Mouse (Mus musculus) stomach, postnatal 0 days (tissue): ENCODE data around the gene Hhip. TPM values are rescaled to one million over a fixed set of nuclear protein-coding genes. Genes with fewer than 3 reads are reported as not detected.

Experiments used
- ATAC-seq: fragments of 200-750 bp; cut with Nextera tagmentation; 2 replicates; pipeline ENCODE4 v1.8.0; 2017; ENCODE audit not compliant: low FRiP score, low TSS enrichment
- DNase-seq: peaks from one replicate; pipeline ENCODE4 v3.0.0-alpha.2; 2016; ENCODE audit warnings: low spot score
- H3K27ac ChIP-seq: fragments of 300-500 bp; sonication (generic); replicated peaks from 2 replicates; pipeline ENCODE4 v1.5.1; 2014; ENCODE audit warnings: mild to moderate bottlenecking, control low read depth
- H3K27me3 ChIP-seq: fragments of 300-500 bp; sonication (generic); 2 replicates; pipeline ENCODE4 v1.6.1; 2014; ENCODE audit warnings: low read length; ENCODE audit not compliant: control insufficient read depth, insufficient read depth
- H3K36me3 ChIP-seq: fragments of 300-500 bp; sonication (generic); 2 replicates; pipeline ENCODE4 v1.6.1; 2014; ENCODE audit warnings: low read length, mixed read lengths; ENCODE audit not compliant: control insufficient read depth, insufficient read depth
- H3K4me1 ChIP-seq: fragments of 300-500 bp; sonication (generic); replicated peaks from 2 replicates; pipeline ENCODE4 v1.6.1; 2014; ENCODE audit warnings: antibody characterized with exemption; ENCODE audit not compliant: control insufficient read depth, insufficient read depth
- H3K4me2 ChIP-seq: fragments of 300-500 bp; sonication (generic); replicated peaks from 2 replicates; pipeline ENCODE4 v1.6.1; 2014; ENCODE audit warnings: low read depth, mild to moderate bottlenecking, control low read depth, moderate library complexity
- H3K4me3 ChIP-seq: fragments of 300-500 bp; sonication (generic); 2 replicates; pipeline ENCODE4 v1.5.1; 2014; ENCODE audit warnings: low read depth, low read length, control low read depth
- H3K9ac ChIP-seq: fragments of 300-500 bp; sonication (generic); 2 replicates; pipeline ENCODE4 v1.6.1; 2014; ENCODE audit warnings: mild to moderate bottlenecking, low read length, control low read depth, mixed read lengths
- H3K9me3 ChIP-seq: fragments of 300-500 bp; sonication (generic); 2 replicates; pipeline ENCODE4 v1.6.1; 2016; ENCODE audit warnings: low read length; ENCODE audit not compliant: control insufficient read depth
- CTCF ChIP-seq: IDR thresholded peaks from 2 replicates; pipeline ENCODE4 v1.5.1; 2016; ENCODE audit warnings: antibody characterized with exemption, low read depth, mild to moderate bottlenecking, moderate library complexity
- EP300 ChIP-seq: optimal IDR thresholded peaks from 2 replicates; pipeline ENCODE3; 2016; ENCODE audit warnings: antibody characterized with exemption
- WGBS: fragments of 180-500 bp; shearing (Covaris S2); extraction: QIAGEN DNeasy Blood & Tissue Kit; methylation state at CpG from one replicate; pipeline ENCODE4 v1.1.7; 2014; 5-methylcytosine and 5-hydroxymethylcytosine counted together
- polyA plus RNA-seq: library from polyadenylated mRNA; unstranded; fragments of >200 nt; fragmentation: Nextera tagmentation; extraction: Ambion mirVana; gene quantifications from 2 replicates; pipeline ENCODE4 v1.2.1, GENCODE M21; 2015

The Hhip gene
- polyA plus RNA-seq, 1 experiment from 2014 or later, result 8.4 TPM

- Histone ChIP-seq H3K4me1 (no peaks in the 10 kb centered on the region), H3K36me3 (no peaks in the 10 kb centered on the region), H3K4me3 (no peak overlapping the region), H3K9me3 (no peaks in the 10 kb centered on the region), H3K4me2 (no peak overlapping the region), H3K27ac (no peak overlapping the region), H3K27me3 (no peaks in the 10 kb centered on the region), H3K9ac (no peak overlapping the region)
- DNase-seq (no peak), ATAC-seq (no peak)
- no peak for TF ChIP-seq EP300
- 94% methylated on average over 5 of the region's 5 CpGs for WGBS
Observed at GRCm38 (mm10) chr8:79941070-79941469, 116.7 kb downstream of the Hhip start.

GRCm38 (mm10) chr8:79936856-79937445, 120.9 kb downstream of the Hhip start:
- no peaks in the 10 kb centered on the region for H3K36me3 ChIP-seq
- DNase-seq (no peak), ATAC-seq (no peak)
- no peak overlapping the region for H3K9ac ChIP-seq
- H3K27me3 ChIP-seq, result no peaks in the 10 kb centered on the region
- WGBS, result 38% methylated on average over 9 of the region's 9 CpGs
- TF ChIP-seq EP300, result no peak
- TF ChIP-seq CTCF, result no peak
- no peaks in the 10 kb centered on the region for H3K4me1 ChIP-seq
- no peak overlapping the region for H3K4me2 ChIP-seq
- H3K9me3 ChIP-seq, result no peaks in the 10 kb centered on the region
- no peak overlapping the region for H3K4me3 ChIP-seq
- no peak overlapping the region for H3K27ac ChIP-seq

- Histone ChIP-seq H3K4me2 (no peak overlapping the region), H3K27me3 (no peaks in the 10 kb centered on the region), H3K4me1 (no peaks in the 10 kb centered on the region), H3K9ac (no peak overlapping the region), H3K9me3 (no peaks in the 10 kb centered on the region), H3K27ac (no peak overlapping the region), H3K36me3 (no peaks in the 10 kb centered on the region), H3K4me3 (no peak overlapping the region)
- no peak for DNase-seq
- WGBS, result 26% methylated on average over 7 of the region's 7 CpGs
- no peak for TF ChIP-seq EP300
- TF ChIP-seq CTCF, result 0 out of 2 replicates have a peak, but pooled peaks have one; percentile 14
- no peak for ATAC-seq
Observed at GRCm38 (mm10) chr8:79935793-79936192, 122.0 kb downstream of the Hhip start.

GRCm38 (mm10) chr8:79929202-79929601, 128.6 kb downstream of the Hhip start:
- no peak for ATAC-seq
- Histone ChIP-seq H3K4me3 (no peak overlapping the region), H3K27me3 (no peaks in the 10 kb centered on the region), H3K9ac (no peak overlapping the region), H3K4me2 (no peak overlapping the region), H3K4me1 (no peaks in the 10 kb centered on the region), H3K36me3 (no peaks in the 10 kb centered on the region), H3K27ac (no peak overlapping the region), H3K9me3 (no peaks in the 10 kb centered on the region)
- no peak for TF ChIP-seq CTCF
- no peak for TF ChIP-seq EP300
- 37% methylated on average over 4 of the region's 4 CpGs for WGBS
- DNase-seq, result no peak

- Histone ChIP-seq H3K4me3 (no peak overlapping the region), H3K36me3 (no peaks in the 10 kb centered on the region), H3K9ac (no peak overlapping the region), H3K4me1 (no peaks in the 10 kb centered on the region), H3K27ac (no peak overlapping the region), H3K27me3 (no peaks in the 10 kb centered on the region), H3K9me3 (no peaks in the 10 kb centered on the region), H3K4me2 (no peak overlapping the region)
- DNase-seq, result no peak
- 59% methylated on average over 7 of the region's 7 CpGs for WGBS
- TF ChIP-seq CTCF, result no peak
- no peak for TF ChIP-seq EP300
- no peak for ATAC-seq
Observed at GRCm38 (mm10) chr8:79917211-79917610, 140.6 kb downstream of the Hhip start.
